ENCODE assay signal across 8 mouse cellular contexts in the genomic region with DNA sequence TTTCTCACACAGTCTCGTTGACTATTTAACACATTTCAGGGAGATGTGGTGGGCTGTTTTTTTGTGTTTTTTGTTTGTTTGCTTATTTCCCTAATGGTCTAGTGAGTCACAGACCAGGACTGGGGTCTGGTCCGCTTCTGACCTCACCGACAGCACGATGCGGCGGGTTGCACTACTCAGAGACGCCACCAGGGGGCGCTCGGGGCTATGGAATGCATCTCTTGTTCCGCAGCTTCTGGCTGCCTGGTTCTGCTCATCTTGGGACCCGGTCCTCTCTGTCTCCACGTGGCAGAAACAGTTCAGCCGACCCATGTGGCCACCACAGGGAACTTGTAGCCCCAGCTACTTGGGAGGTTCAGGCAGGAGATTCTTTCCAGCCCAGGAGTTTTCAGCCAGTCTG. TPM values are rescaled to one million over a fixed set of nuclear protein-coding genes. Genes with fewer than 3 reads are reported as not detected.
DNase-seq lines count a peak whose midpoint lies in the region; ATAC-seq and TF ChIP-seq lines count a peak whose summit lies in the region.

No protein-coding gene starts in this region.

- H3K9me3 ChIP-seq in limb, embryonic 15.5 days, result no peaks in the 10 kb centered on the region
- H3K9me3 ChIP-seq in neural tube, embryonic 14.5 days (ENCODE audit: control insufficient read depth, low read length), result no peaks in the 10 kb centered on the region

- peak; percentile 93 for TF ChIP-seq CTCF in C2C12 (IDR thresholded peaks at IDR 0.05; ENCODE audit: control insufficient read depth, insufficient read depth, insufficient read length)

- no peak overlapping the region for H3ac ChIP-seq in C2C12 (ENCODE audit: control insufficient read depth, insufficient read length, low read depth)

- no peak overlapping the region for H3K27ac ChIP-seq in limb, embryonic 15.5 days
- H3K27ac ChIP-seq in neural tube, embryonic 14.5 days (ENCODE audit: low read depth, low read length), result no peak overlapping the region

- H3K9ac ChIP-seq in limb, embryonic 15.5 days, result no peak overlapping the region
- H3K9ac ChIP-seq in neural tube, embryonic 14.5 days (replicated peaks; ENCODE audit: low read depth, low read length), result no peak overlapping the region

- H3K79me3 ChIP-seq in C2C12 (ENCODE audit: low read depth), result peaks cover 5% of the 10 kb centered on the region

- peak; percentile 57; the same call in 1 of the 2 replicates for ATAC-seq in limb, embryonic 15.5 days (ENCODE audit: insufficient number of reproducible peaks, low FRiP score, low TSS enrichment, low read depth)
- peak; percentile 44; the same call in 1 of the 2 replicates for ATAC-seq in neural tube, embryonic 14.5 days (ENCODE audit: low read depth)

- H3K79me2 ChIP-seq in C2C12 (ENCODE audit: control insufficient read depth, insufficient read depth), result peaks cover 12% of the 10 kb centered on the region

- no peak overlapping the region for H3K4me2 ChIP-seq in limb, embryonic 15.5 days
- H3K4me2 ChIP-seq in neural tube, embryonic 14.5 days (ENCODE audit: low read depth, low read length), result no peak overlapping the region

- peaks cover 1% of the 10 kb centered on the region for H3K36me3 ChIP-seq in C2C12 (ENCODE audit: control insufficient read depth, insufficient read depth)
- no peaks in the 10 kb centered on the region for H3K36me3 ChIP-seq in limb, embryonic 15.5 days
- H3K36me3 ChIP-seq in neural tube, embryonic 14.5 days (ENCODE audit: control insufficient read depth, insufficient read depth, low read length), result no peaks in the 10 kb centered on the region

- H3K4me3 ChIP-seq in C2C12 (ENCODE audit: insufficient read depth, poor library complexity, severe bottlenecking), result no peak overlapping the region
- H3K4me3 ChIP-seq in limb, embryonic 15.5 days, result no peak overlapping the region
- H3K4me3 ChIP-seq in neural tube, embryonic 14.5 days (ENCODE audit: low read depth, low read length), result no peak overlapping the region

- H3K4me1 ChIP-seq in limb, embryonic 15.5 days, result peaks cover 10% of the 10 kb centered on the region
- H3K4me1 ChIP-seq in neural tube, embryonic 14.5 days (ENCODE audit: control insufficient read depth, insufficient read depth, low read length), result peaks cover 2% of the 10 kb centered on the region

- H3K27me3 ChIP-seq in C2C12 (ENCODE audit: control insufficient read depth, insufficient read depth, insufficient read length), result no peaks in the 10 kb centered on the region
- H3K27me3 ChIP-seq in limb, embryonic 15.5 days, result 0 out of 2 replicates have a peak, but pooled peaks cover 7% of the 10 kb centered on the region
- H3K27me3 ChIP-seq in neural tube, embryonic 14.5 days (ENCODE audit: control insufficient read depth, insufficient read depth, low read length), result no peaks in the 10 kb centered on the region

- WGBS in limb, embryonic 15.5 days, result under 1% methylated on average over 13 of the region's 13 CpGs
- WGBS in neural tube, embryonic 14.5 days, result 2% methylated on average over 13 of the region's 13 CpGs

- DNase-seq in adrenal gland, adult 2 months, result peak; percentile 83
- DNase-seq in embryo, embryonic 11 days, result peak; percentile 87
- DNase-seq in heart, adult 18-20 months, result peak; percentile 71 to 93
- DNase-seq in kidney, adult 8-10 months, result peak; percentile 55 to 79
- peak; percentile 37 for DNase-seq in thymus, adult 18-20 months

TF ChIP-seq in C2C12, 6 proteins besides CTCF, POLR2A, EP300 and RAD21:
- peak; percentile 90 for TF ChIP-seq MAX (IDR thresholded peaks at IDR 0.05)
- TF ChIP-seq FOSL1 (IDR thresholded peaks at IDR 0.05; ENCODE audit: insufficient read depth, low read length, poor library complexity, severe bottlenecking), result no peak
- TF ChIP-seq USF1 (IDR thresholded peaks at IDR 0.05; ENCODE audit: low read depth), result peak; percentile 3

RNA-seq across cellular contexts. Expression of a gene that starts 42.8 kb away (rescaled TPM):
- 41.9 TPM for polyA plus RNA-seq in C2C12 (2012; fragmentation: generic; extraction: Trizol)
- total RNA-seq in adrenal gland, adult 2 months (2021), result 100 to 1,000 TPM; 117 to 175 TPM
- 140 and 161 TPM in 2 replicates for polyA plus RNA-seq in adrenal gland, adult 2 months (2012; rRNA removed)
- total RNA-seq in heart, adult 18-20 months (2021), result 10 to 100 TPM; 86.8 to 98.2 TPM
- 59.2 and 69.7 TPM in 2 replicates for polyA plus RNA-seq in limb, embryonic 15.5 days (2015; fragmentation: Nextera tagmentation; extraction: Ambion mirVana)
- 41.6 and 44.2 TPM in 2 replicates for polyA plus RNA-seq in neural tube, embryonic 14.5 days (2014; fragmentation: Nextera tagmentation; extraction: Ambion mirVana)

Comparison
In these comparisons a context has a peak if more than half of its experiments do, and no peak if none do; other contexts are left out.
1. DNase-seq: peak in every context shown above with its lines; median percentile 87 in embryo, embryonic 11 days; 83 in adrenal gland, adult 2 months; 82 in heart, adult 18-20 months; 67 in kidney, adult 8-10 months; 37 in thymus, adult 18-20 months.